Mouse (Mus musculus) hindbrain, embryonic 14.5 days (tissue): ENCODE data around the gene Syt2. TPM values are rescaled to one million over a fixed set of nuclear protein-coding genes. Genes with fewer than 3 reads are reported as not detected.

ENCODE experiments used
- ATAC-seq: fragments of 200-750 bp; cut with Nextera tagmentation; 2 replicates; pipeline ENCODE4 v1.8.0; 2017; ENCODE audit warnings: moderate number of reproducible peaks, mild to moderate bottlenecking, moderate TSS enrichment, moderate library complexity; ENCODE audit not compliant: low FRiP score
- DNase-seq: peaks from one replicate; pipeline ENCODE4 v3.0.0-alpha.2; 2015; ENCODE audit warnings: low spot score
- H3K27ac ChIP-seq: fragments of 300-500 bp; sonication (generic); 2 replicates; pipeline ENCODE4 v1.5.1; 2014; ENCODE audit warnings: mild to moderate bottlenecking, moderate library complexity
- H3K27me3 ChIP-seq: fragments of 300-500 bp; sonication (generic); 2 replicates; pipeline ENCODE4 v1.6.1; 2014; ENCODE audit warnings: mild to moderate bottlenecking, low read length, mixed read lengths; ENCODE audit not compliant: control insufficient read depth, insufficient read depth
- H3K36me3 ChIP-seq: fragments of 300-500 bp; sonication (generic); replicated peaks from 2 replicates; pipeline ENCODE4 v1.6.1; 2014; ENCODE audit not compliant: control insufficient read depth, insufficient read depth
- H3K4me1 ChIP-seq: fragments of 300-500 bp; sonication (generic); replicated peaks from 2 replicates; pipeline ENCODE4 v1.6.1; 2014; ENCODE audit warnings: antibody characterized with exemption, low read length, mixed read lengths; ENCODE audit not compliant: control insufficient read depth, insufficient read depth
- H3K4me2 ChIP-seq: fragments of 300-500 bp; sonication (generic); replicated peaks from 2 replicates; pipeline ENCODE4 v1.6.1; 2014; ENCODE audit warnings: mild to moderate bottlenecking, moderate library complexity
- H3K4me3 ChIP-seq: fragments of 300-500 bp; sonication (generic); replicated peaks from 2 replicates; pipeline ENCODE4 v1.5.1; 2014; ENCODE audit warnings: mild to moderate bottlenecking, low read length
- H3K9ac ChIP-seq: fragments of 300-500 bp; sonication (generic); 2 replicates; pipeline ENCODE4 v1.6.1; 2014
- H3K9me3 ChIP-seq: fragments of 300-500 bp; sonication (generic); 2 replicates; pipeline ENCODE4 v1.6.1; 2016; ENCODE audit warnings: low read length; ENCODE audit not compliant: control insufficient read depth
- WGBS: fragments of 180-500 bp; shearing (Covaris S2); extraction: QIAGEN DNeasy Blood & Tissue Kit; methylation state at CpG from one replicate; pipeline ENCODE4 v1.1.7; 2014; 5-methylcytosine and 5-hydroxymethylcytosine counted together
- polyA plus RNA-seq: library from polyadenylated mRNA; unstranded; fragments of >200 nt; fragmentation: Nextera tagmentation; extraction: Ambion mirVana; gene quantifications from 2 replicates; pipeline ENCODE4 v1.2.1, GENCODE M21; 2014

The Syt2 gene
- polyA plus RNA-seq, 1 experiment from 2014 or later = 10.1 TPM

GRCm38 (mm10) chr1:134715092-134715491 lies 68.6 kb downstream of the Syt2 start:
- Histone ChIP-seq H3K9ac (no peak overlapping the region), H3K36me3 (no peaks in the 10 kb centered on the region), H3K9me3 (no peaks in the 10 kb centered on the region), H3K4me3 (no peak overlapping the region), H3K4me1 (peaks cover 24% of the 10 kb centered on the region; the same call in 1 of the 2 replicates), H3K27me3 (peaks cover 7% of the 10 kb centered on the region), H3K4me2 (no peak overlapping the region), H3K27ac (no peak overlapping the region)
- DNase-seq = no peak
- whole genome bisulfite sequencing = 49% methylated on average over 5 of the region's 5 CpGs
- no peak for ATAC-seq

GRCm38 (mm10) chr1:134719718-134720304 lies 73.3 kb downstream of the Syt2 start:
- 0 out of 2 replicates have a peak, but pooled peaks cover 4% of the 10 kb centered on the region for H3K4me1 ChIP-seq
- H3K9me3 ChIP-seq = no peaks in the 10 kb centered on the region
- H3K9ac ChIP-seq = no peak overlapping the region; the same call in 1 of the 2 replicates
- DNase-seq (no peak), ATAC-seq (0 out of 2 replicates have a peak, but pooled peaks have one; percentile 22)
- H3K4me3 ChIP-seq = no peak overlapping the region
- H3K27ac ChIP-seq = no peak overlapping the region
- no peaks in the 10 kb centered on the region for H3K36me3 ChIP-seq
- no peaks in the 10 kb centered on the region for H3K27me3 ChIP-seq
- H3K4me2 ChIP-seq = no peak overlapping the region
- WGBS = 53% methylated on average over 12 of the region's 12 CpGs

GRCm38 (mm10) chr1:134721486-134721885 lies 75.0 kb downstream of the Syt2 start:
- H3K27ac ChIP-seq = no peak overlapping the region
- H3K36me3 ChIP-seq = no peaks in the 10 kb centered on the region
- ATAC-seq (no peak), DNase-seq (no peak)
- 0 out of 2 replicates have a peak, but pooled peaks cover 4% of the 10 kb centered on the region for H3K4me1 ChIP-seq
- H3K9me3 ChIP-seq = no peaks in the 10 kb centered on the region
- H3K27me3 ChIP-seq = no peaks in the 10 kb centered on the region
- H3K9ac ChIP-seq = no peak overlapping the region
- WGBS = 91% methylated on average over 5 of the region's 5 CpGs
- no peak overlapping the region for H3K4me3 ChIP-seq
- no peak overlapping the region for H3K4me2 ChIP-seq

- DNase-seq (no peak), ATAC-seq (no peak)
- Histone ChIP-seq H3K9ac (no peak overlapping the region), H3K4me3 (no peak overlapping the region), H3K4me1 (0 out of 2 replicates have a peak, but pooled peaks cover 4% of the 10 kb centered on the region), H3K36me3 (no peaks in the 10 kb centered on the region), H3K27me3 (no peaks in the 10 kb centered on the region), H3K27ac (no peak overlapping the region), H3K9me3 (no peaks in the 10 kb centered on the region), H3K4me2 (no peak overlapping the region)
- 82% methylated on average over 7 of the region's 7 CpGs for WGBS
These were observed 76.4 kb downstream of the Syt2 start for GRCm38 (mm10) chr1:134722891-134723290.

GRCm38 (mm10) chr1:134725276-134725675 lies 78.8 kb downstream of the Syt2 start:
- no peak overlapping the region for H3K27ac ChIP-seq
- DNase-seq (no peak), ATAC-seq (no peak)
- H3K27me3 ChIP-seq = no peaks in the 10 kb centered on the region
- no peak overlapping the region for H3K4me3 ChIP-seq
- no peaks in the 10 kb centered on the region for H3K36me3 ChIP-seq
- no peak overlapping the region for H3K4me2 ChIP-seq
- no peak overlapping the region for H3K9ac ChIP-seq
- WGBS = 57% methylated on average over 5 of the region's 5 CpGs
- H3K9me3 ChIP-seq = no peaks in the 10 kb centered on the region
- 0 out of 2 replicates have a peak, but pooled peaks cover 4% of the 10 kb centered on the region for H3K4me1 ChIP-seq

GRCm38 (mm10) chr1:134726480-134726879 lies 80.0 kb downstream of the Syt2 start:
- H3K4me3 ChIP-seq = no peak overlapping the region
- no peaks in the 10 kb centered on the region for H3K36me3 ChIP-seq
- H3K4me1 ChIP-seq = 0 out of 2 replicates have a peak, but pooled peaks cover 4% of the 10 kb centered on the region
- no peak overlapping the region for H3K4me2 ChIP-seq
- 90% methylated on average over 7 of the region's 7 CpGs for WGBS
- H3K9ac ChIP-seq = no peak overlapping the region
- H3K27me3 ChIP-seq = no peaks in the 10 kb centered on the region
- DNase-seq = no peak
- no peak overlapping the region for H3K27ac ChIP-seq
- no peaks in the 10 kb centered on the region for H3K9me3 ChIP-seq
- ATAC-seq = no peak

GRCm38 (mm10) chr1:134727256-134727655 lies 80.8 kb downstream of the Syt2 start:
- no peaks in the 10 kb centered on the region for H3K9me3 ChIP-seq
- DNase-seq = no peak
- H3K4me1 ChIP-seq = 0 out of 2 replicates have a peak, but pooled peaks cover 4% of the 10 kb centered on the region
- H3K4me2 ChIP-seq = no peak overlapping the region
- H3K9ac ChIP-seq = no peak overlapping the region
- no peak for ATAC-seq
- no peak overlapping the region for H3K27ac ChIP-seq
- WGBS = 67% methylated on average over 8 of the region's 8 CpGs
- H3K4me3 ChIP-seq = no peak overlapping the region
- no peaks in the 10 kb centered on the region for H3K36me3 ChIP-seq
- H3K27me3 ChIP-seq = no peaks in the 10 kb centered on the region

- Histone ChIP-seq H3K4me3 (no peak overlapping the region), H3K9ac (no peak overlapping the region), H3K27ac (no peak overlapping the region), H3K36me3 (no peaks in the 10 kb centered on the region), H3K9me3 (no peaks in the 10 kb centered on the region), H3K4me2 (no peak overlapping the region), H3K4me1 (0 out of 2 replicates have a peak, but pooled peaks cover under 1% of the 10 kb centered on the region), H3K27me3 (no peaks in the 10 kb centered on the region)
- DNase-seq (no peak), ATAC-seq (no peak)
- WGBS = 85% methylated on average over 5 of the region's 5 CpGs
These were observed 87.2 kb downstream of the Syt2 start for GRCm38 (mm10) chr1:134733659-134734058.

- no peaks in the 10 kb centered on the region for H3K9me3 ChIP-seq
- WGBS = 66% methylated on average over 9 of the region's 9 CpGs
- no peaks in the 10 kb centered on the region for H3K36me3 ChIP-seq
- no peak overlapping the region for H3K4me3 ChIP-seq
- H3K27me3 ChIP-seq = no peaks in the 10 kb centered on the region
- no peak for DNase-seq
- ATAC-seq = no peak
- no peak overlapping the region for H3K27ac ChIP-seq
- 0 out of 2 replicates have a peak overlapping the region, but pooled peaks have one; percentile 15 for H3K4me2 ChIP-seq
- no peak overlapping the region for H3K9ac ChIP-seq
- no peaks in the 10 kb centered on the region for H3K4me1 ChIP-seq
These were observed 91.0 kb downstream of the Syt2 start for GRCm38 (mm10) chr1:134737463-134737862.
